Mouse (Mus musculus) kidney, adult 18-20 months (tissue): ENCODE data around the gene Pitpnb.

Source experiments
- DNase-seq: peaks from one replicate; pipeline ENCODE4 v3.0.0; 2021

The Pitpnb gene

DNA sequence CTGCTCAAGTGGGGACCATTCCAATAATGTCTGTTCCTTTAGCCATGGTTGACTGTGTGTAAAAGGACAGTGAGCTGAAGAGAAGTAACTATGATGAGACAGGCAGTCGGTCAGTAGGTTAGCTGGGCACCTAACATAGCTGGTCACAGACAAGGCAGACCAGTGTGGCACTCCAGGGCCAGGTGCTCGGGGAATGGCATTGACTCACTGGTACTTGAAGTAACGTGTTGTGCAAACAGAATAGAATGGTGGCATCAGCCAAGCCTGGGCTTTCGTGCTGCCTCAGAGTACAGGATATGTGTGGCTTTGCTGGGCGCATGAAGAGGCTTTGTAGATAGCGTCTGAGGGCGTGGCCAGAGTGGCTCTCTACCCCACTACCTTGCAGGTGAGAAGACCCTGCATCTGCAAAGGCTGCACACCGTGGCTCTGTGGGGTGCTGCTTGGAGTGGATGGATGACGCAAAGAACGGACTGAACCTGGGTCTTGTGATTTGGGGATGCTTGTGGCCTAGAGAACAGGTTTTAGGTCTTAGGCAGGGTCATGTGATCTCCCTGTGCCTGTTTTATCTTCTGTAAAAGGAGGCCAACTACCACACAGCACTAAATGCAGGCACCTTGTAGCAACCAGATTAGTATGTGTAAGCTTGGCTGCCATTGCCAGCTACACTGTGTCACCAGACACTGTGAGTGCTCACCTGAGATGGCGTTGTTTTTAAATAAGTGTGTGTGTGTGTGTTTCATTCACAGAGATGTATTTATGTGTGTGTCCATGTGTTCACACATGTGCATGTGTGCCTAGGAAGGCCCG, 26.5 kb downstream of the Pitpnb start:
- no peak for DNase-seq

DNA sequence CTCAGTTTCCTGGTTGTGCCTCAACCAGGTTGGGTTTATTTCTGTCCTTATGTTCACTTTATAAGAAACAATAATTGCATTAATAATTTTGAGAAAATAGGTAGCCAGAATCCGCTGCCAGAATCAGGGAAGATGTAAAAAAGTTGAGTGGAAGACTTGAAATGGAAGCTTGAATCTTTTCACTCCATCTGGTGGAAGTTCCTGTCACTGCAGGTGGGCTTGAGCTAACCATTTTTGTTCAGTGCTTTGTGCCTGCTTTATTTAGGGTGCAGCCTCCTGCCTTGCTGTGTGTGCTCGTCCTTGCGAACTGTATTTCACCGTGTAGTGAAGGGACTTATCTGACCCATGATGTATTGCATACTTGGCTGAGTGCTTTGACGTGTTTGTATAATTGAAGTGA, 30.0 kb downstream of the Pitpnb start:
- no peak for DNase-seq

DNA sequence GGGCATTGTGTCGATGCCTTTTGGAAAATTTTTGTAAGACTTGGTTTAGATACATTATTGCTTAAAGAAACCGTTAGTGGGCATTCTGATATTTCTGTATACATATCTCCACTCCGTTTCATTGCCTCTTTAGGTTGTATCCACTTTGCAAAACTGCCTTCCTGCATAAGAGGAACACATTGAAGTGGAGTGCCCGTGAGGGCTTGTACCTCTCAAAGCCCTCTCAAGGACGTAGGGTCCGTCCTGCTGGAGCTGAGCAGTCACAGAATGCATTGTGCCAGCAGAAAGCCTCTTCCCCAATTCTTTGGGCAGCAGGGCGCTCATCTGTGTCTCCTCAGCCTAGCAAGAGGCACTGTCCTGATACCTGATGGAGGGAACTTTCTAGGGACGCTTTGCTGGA, 30.5 kb downstream of the Pitpnb start:
- DNase-seq: no peak

DNA sequence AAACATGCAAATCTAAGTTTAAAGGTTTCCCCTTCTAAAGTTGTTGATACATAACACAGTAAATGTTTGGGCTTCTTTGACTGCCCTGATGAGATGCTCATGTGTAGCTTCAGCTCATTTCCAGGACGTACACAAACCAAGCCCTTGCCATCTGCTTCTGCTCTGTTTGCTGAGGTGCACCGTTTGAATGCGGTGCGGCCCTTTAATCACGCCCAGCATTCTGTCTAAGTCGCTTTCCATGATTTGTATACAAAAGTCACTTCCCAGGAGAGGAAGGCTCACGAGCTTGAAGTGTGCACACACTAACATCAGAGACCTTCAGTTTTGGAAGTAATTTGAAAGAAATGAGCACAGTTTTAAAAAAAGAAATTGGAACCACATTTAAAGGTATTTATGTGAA, 31.3 kb downstream of the Pitpnb start:
- no peak for DNase-seq

DNA sequence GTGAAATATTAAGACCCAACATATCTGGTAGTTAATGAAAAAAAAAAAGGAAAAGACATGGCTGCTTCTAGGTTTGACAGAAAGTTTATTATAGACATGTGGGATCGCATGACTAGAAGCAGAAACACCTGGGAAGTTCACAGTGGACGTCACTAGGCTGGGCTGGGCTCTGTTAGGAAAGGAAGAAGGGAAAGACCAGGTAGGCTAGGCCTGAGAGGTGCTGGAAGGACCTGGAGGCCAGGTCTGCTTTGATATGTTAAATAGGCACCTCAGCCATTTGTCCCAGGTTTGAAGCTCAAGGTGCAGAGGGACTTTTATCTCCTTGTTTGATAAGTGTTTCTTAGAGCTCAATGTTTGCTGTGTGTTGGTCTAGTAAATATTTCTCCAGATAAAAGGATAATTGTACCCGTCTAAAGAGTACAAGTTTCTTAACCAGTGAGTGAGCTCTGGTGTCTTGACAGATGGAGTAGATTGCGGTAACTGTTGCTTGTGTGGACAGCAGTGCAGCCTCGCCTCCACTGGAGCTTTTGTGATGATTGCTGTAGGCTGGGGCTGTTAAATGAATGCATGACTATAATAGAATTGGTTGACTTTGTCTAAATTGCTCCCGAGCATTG, 33.0 kb downstream of the Pitpnb start:
- no peak for DNase-seq

DNA sequence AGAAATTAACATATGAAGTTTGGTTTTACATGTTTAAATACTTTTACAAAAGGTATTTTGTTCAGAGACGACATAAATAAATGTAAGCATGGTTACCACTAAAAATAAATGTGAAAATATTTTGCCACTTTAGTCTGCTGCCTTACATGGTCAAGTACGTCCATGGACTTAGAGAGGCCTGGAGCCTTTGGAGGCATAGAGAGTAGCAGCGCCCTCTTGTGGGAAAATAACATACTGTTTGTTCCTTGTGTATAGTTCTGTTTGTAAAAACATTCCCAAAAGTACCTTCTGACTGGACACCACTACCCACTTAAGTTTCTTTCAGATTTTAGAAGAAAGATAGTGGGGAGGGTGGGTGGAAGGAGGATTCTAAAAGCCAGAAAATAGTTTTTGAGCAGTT, 34.0 kb downstream of the Pitpnb start:
- no peak for DNase-seq

DNA sequence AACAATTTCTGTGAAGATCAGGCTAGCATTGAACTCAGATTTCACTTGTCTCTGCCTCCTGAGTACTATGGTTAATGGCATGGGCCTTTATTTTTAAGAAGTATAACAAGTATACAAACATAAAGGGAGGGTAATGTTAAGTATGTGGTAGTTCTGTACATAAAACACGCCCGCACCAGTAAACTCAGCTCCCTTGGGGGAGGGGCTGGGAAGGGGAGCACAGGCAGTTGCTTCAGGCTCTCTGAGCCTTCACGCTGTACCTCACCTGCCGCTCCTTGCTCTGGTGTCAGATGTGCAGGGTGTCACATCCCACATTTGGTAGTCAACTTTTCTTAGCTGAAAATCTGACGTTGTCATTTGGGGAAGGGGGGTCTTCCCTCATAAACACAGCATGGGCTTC, 35.6 kb downstream of the Pitpnb start:
- DNase-seq: no peak

DNA sequence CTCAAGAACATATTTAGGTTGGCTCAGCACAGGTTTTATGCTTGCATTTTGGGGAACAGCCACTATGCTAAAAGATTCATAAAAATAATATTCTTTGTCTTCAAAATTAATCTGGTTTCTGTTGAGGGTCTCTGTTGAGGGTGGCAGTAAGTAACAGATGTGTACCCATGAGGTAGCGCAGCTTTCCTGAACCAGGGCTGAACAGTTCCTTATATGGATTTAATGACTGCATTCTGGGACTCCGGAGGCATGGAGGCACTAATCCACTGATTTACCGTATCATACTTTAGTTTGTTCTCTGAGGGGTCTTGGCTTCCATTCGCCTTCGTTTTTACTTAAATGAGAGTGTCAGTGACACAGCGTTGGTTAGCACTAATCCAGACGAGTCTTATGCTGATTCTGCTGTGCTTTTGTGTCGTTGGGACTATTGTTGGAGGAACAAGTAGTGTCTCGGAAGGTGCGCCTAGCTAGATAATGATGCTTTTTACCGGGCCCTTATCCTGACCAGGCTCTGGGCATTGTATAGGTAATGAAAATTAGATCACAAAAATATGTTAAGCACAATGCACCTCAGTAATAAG, 37.5 kb downstream of the Pitpnb start:
- DNase-seq: no peak

DNA sequence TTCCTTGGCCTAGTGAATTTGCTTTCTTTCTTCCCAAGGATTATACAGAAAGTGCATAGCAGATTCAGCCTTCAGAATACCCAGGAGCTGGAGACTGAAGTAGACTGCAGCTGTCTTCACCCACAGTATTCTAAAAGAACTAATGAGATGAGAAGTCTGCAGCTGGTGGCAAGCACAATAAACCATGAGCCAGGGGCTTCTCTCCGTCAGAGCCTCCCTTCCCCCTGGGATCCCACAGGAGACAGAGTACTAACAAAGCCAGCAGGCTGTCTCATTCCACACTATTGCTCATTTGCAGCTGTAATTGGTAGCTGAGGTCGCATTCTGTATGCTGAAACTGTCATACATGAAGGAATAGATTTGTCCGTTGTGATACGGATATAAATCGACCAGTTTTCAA, 38.0 kb downstream of the Pitpnb start:
- DNase-seq: no peak

DNA sequence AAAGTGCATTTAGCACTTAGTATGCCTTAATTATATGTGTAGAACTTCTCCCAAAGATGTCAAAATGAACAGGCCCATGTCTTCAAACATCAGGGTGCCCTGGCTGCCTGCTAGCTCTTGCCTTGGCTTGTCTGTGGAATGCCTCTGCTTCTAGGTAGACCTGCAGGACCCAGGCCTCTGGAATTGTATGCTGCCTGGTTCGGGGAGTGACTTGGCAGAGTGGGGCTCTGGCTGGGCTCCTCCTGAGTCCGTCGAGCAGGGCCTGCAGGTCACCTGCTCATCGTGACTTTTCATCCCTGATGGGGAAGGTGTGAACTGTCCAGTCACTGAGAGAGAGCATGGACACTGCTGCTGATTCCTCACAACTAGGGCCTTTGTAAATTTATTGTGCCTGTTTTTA, 45.1 kb downstream of the Pitpnb start:
- DNase-seq: peak; percentile 38

DNA sequence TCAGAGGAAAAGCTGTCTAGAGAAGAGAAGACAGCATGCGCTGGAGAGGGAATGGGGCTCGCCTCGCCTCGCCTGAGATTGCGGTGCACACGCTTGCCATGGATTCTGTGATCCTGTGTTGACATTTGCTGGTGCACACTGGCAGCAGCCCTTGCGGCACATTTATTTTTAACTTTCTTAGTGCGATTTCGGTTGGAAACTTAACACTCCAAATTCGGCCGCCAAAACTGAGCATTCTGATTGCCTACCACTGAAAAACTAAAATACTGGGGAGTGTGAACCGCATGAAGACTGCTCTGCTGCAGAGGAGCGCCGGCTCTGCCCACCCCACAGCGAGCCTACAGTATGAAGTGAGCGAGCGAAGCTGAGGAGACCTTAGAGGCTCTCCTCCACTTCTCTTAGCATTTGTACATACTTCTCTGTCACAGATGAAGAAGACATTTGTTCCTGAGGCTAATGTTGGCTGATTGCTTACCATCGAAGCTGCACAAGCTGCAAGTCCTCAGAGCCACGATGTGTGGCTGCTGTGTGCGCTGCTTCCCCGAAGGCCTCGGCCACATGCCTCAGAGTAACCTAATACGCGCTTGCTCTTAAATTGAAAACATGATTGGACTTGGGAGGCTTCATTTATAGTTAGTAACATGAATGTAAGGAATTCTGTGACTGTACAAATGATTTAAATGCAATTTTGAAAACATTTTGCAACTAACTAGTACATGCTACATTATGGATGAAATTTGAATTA, 45.9 kb downstream of the Pitpnb start:
- no peak for DNase-seq

DNA sequence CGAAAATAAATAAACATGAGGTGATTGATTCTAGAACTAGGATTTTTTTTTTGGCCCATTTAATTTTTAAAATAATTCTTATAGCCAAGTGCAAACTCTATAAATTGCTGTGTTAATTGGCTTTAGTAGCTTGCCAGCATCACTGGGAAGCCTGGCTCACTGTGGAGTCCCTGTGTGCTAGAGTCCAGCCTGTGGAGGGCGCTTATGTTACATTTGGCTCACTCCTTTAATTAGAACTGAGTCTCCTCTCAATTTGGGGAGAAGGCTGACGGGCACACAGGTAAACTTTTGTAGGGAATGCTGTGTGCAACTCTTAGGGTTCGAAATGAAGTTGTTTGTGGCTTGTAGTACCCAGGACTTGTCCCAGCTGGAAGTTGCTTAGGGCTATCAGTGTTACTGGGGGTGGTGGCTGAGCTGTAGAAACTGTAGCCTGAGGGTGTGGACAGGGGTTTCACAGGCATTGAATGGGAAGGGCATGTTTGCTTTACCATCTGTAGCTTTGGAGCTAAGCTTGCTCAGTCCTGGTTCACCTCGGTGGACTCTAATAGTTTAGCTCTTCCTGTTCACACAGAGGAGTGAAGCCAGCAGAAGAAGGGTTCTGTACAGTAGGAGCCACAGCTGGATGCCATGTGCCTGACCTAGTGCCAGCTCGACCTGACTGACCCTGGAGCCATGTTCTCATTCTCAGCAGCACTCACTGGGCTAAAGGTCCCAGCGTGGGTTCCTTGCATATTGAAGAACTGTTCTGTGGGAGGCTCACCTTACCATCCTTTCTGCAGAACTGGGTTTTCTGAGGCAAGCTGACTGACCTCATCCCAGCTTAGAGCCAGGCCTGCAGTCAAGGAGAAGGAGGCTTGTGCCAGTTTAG, 47.8 kb downstream of the Pitpnb start:
- DNase-seq: peak; percentile 16

DNA sequence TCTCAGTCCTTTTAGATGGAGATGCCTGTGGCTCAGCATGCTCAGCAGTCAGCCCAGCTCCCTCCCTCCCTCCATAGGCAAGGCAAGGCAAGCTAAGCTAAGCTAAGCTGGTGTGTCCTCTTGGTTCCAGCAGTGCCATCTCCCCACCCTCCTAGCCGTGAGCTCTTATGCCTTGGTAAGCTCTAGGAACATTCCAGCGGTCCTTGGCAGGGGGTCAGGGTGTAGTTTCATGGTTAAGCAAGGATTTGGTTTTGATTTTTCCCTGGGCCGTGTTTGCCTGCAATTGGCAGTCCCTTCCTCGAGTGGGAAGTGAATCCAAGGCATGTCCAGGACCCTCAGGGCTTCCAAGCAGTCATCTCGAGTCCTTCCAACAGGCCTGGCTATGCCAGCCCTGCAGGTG, 52.8 kb downstream of the Pitpnb start:
- DNase-seq: no peak

DNA sequence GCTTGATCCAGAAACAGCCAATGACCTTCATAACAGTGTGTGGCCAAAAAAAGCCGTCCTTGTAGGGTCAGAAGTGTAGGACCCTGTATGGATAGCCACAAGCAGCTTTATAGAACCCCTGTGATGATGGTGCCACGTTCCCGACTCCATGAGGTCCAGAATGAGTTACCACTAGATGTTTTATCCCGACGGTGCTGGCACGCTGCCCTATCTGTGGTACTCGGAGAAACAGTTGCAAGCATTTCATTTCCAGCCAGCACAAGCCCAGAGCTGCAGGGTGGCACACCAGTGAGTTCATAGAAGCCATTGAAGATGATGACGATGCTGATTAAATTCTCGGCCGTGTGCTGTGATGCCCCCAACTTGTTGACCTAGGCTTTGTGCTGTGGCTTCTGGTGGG, 60.3 kb downstream of the Pitpnb start:
- DNase-seq: no peak

DNA sequence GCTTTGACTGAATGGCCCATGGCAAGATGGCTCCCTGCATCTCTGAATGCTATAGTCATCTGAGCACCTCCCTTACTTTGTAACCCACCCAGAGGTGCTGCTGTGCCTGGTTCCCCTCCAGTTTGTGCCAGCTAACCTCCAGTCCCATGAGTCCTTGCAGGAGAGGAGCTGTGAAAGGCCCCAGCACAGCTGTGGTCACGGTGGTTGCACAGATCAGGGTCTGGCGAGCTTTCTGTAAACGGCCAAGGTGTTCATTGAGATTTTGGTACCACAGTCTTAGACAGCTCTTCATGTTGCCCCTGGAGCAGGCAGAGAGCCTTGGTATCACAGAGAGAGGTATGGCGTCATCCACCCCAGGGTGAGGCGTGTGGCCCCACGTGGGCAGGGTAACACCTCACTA, 60.9 kb downstream of the Pitpnb start:
- DNase-seq: no peak

DNA sequence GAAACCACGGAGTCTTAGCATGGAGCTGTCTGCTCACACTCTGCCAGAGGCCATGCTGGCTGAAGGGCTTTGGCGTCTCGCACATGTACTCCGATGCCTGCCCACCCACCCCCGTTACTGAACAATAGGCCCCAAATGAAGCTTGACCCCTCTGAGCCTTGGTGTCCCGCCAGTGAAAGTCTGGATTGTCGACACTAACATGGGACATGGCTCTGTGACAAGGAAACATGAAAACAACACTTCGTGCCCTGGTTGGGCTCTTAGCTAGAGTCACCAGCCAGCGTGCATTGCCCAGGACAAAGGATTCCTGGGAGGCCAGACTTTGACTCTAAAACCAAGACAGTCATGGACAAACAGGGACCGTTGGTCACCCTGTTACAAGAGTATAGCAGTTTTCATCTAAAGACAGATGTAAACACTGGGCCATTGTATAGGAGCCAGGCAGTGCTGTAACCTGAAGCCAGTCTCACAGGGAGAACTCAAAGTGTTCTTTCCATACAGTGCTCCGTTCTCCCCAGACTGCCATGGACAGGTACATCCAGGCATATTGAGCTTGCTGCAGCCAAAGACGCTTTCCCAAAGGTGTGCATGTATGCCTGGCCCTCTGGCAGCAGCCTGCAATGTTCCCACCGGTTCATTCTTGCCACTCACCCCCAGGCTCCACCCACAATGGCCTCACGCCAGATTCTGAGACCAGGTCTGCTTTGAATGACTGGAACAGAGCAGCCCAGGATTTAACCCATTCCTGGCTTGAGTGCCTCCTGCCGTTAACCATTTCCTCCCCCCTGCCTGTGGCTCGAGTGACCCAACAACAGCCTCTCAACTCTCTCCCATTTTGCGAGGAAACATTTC, 63.0 kb downstream of the Pitpnb start:
- DNase-seq: peak; percentile 71

DNA sequence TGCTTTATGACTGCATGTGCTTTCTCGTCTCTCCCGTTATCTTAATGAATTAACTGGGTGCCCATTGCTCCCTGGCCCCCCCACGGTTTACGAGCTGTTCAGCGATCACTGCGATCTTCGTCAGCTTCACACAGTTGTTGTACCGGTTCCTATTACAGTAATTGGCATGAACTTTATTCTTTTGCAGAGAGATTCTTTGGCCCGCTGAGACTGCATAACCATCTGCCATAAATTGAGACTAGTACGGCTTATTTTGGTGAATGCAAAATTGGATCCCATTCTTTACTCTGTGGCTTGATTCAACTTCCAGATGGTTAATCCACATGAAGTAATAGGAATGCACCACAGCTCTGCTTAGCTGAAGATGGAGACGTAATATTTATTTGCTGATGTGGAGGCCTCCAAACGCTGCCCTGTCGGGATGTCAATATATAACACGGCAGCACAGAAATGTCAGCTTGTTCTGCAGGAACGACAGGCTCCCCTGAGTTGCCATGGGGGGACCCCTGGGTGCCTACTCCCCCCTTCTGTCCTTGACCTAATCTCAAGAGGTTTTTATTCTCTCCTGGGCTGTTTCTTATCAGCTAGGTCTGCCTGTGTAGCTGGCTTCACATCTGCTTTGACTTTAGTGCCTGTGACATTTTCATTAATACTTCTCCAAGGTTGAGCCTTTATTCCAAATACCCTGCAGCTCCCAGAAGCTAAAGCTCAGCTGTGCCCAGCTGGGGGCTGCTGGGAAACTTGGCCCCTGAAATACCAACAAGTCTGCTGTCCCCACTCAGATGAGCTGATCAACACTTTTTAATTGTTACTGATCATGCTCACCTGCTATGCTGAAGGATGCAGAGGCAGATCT, 63.9 kb downstream of the Pitpnb start:
- no peak for DNase-seq

DNA sequence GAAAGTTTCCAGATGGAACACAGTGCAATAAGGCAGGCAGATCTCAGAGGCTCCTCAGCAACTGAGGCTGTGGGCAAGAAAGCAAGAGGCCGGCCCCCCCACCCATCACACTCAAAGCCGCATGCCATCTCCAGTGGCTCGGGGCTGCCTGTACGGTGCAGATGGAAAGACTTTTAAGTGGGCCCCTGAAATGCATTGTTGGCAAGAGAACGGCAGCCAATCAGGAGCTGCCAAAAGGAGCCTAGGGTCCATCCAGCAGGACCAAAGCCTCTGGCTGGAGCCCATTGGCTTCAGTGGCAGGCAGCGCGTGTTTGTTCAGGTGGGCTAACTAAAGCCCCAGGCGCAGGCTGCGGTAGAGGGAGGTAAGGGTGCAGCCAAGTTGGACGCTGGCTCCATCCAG, 65.2 kb downstream of the Pitpnb start:
- no peak for DNase-seq

DNA sequence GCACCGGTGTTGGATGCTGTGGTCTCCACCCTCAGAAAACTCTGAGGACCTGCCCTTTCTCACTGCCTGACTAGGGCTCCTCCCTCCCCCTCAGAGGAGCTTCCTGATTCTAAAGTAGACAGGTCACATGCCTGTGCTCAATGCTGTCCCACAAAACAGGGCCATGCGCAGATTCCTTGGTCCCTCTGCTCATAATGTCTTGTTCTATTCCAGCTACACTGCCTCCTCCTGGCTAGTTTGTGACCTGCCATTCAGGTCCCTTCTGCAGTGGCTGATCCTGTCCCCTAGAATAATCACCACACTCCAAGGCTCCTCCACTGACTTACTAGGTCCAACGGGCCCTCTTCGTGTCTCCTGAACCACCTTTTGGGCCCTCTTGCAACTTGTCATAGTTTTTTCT, 65.6 kb downstream of the Pitpnb start:
- DNase-seq: no peak

DNA sequence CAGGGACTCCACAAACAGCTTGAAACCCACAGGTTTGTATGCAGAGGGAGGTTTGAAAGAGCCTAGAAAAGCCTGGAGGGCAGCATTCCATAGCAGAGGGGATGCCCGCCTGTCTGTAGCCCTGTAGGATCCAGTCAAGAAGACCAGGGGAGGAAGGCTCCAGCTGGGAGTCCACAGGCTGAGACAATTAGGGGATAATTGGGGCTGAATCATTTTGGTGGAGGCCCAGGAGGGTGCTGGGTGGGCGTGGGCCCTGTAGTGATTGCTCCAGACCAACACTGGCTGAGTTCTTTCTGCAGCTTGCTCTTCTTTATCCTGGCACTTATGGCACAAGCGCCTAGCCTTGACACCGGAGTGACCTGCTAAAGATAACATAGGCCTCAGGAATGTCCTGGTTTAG, 67.9 kb downstream of the Pitpnb start:
- DNase-seq: no peak

DNA sequence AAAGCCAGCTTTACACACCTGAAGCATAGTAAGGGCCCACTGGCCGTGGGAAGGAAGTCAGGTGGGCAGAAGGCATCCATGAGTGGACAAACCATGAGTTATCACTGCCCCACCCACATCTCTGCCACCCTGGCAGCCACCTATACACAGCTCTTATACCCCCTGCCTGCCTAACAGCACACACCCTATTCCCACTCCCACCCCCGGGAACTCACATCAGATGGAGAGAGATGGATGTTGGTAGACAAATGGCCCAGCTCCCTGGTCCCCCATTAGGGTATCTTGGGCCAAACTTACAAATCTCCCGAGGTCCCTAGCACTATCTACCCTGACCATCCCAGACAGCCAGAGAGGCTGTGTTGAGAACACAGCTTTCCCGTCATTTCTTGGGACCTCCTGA, 68.7 kb downstream of the Pitpnb start:
- no peak for DNase-seq
